Mouse (Mus musculus): Measurements from ENCODE around the gene Nuak1.

DNA sequence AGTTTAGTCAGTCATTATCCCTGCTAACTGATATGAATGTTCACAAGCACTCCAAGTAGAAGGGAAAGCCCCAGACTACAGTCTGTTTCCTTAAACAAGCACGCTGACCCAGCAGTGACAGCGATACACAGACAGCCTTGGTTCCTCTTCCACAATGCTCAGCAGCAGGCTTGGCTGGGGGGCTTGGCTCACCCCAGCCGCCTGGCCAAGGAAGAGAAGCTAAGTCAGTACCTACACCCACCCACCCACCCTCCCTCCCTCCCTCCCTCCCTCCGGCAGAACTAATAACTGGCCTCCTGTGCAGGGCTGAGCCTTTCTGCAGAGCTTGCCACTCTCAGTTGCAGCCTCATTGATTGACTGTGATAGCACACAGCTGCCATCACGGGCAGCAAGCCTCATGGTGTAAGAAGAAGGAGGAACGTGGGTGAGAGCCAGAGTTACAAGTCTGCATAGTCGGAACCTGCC lies 38.5 kb downstream of the Nuak1 start:
- TF ChIP-seq POLR2A (IDR thresholded peaks at IDR 0.05; ENCODE audit: extremely low read depth, insufficient read depth, low read length) (no peak), CTCF (IDR thresholded peaks at IDR 0.05; ENCODE audit: extremely low read depth, insufficient read depth, low read length) (no peak)
